Mouse (Mus musculus): ENCODE results near the gene Gucd1. TPM values are rescaled to one million over a fixed set of nuclear protein-coding genes. Genes with fewer than 3 reads are reported as not detected.
"Not testable (repeated sequence)": the region's sequence is repeated elsewhere in the genome, so short reads cannot be mapped to it uniquely, and the experiment has no call there.

Gucd1 gene
- polyA plus RNA-seq, 1 experiment from 2014 or later: 19.4 TPM

- not testable (repeated sequence) for H3K36me3 ChIP-seq (ENCODE audit: control insufficient read depth, insufficient read depth, low read length); H3K4me1 ChIP-seq (ENCODE audit: control insufficient read depth, insufficient read depth, low read length); H3K27ac ChIP-seq (ENCODE audit: low read depth, low read length); H3K9ac ChIP-seq (replicated peaks; ENCODE audit: low read depth, low read length); H3K27me3 ChIP-seq (ENCODE audit: control insufficient read depth, insufficient read depth, low read length); H3K4me3 ChIP-seq (ENCODE audit: low read depth, low read length); H3K4me2 ChIP-seq (ENCODE audit: low read depth, low read length); H3K9me3 ChIP-seq (ENCODE audit: control insufficient read depth, low read length)
- ATAC-seq (ENCODE audit: low read depth): peak; percentile 63; the same call in 1 of the 2 replicates
- 68% methylated on average over 11 of the region's 18 CpGs for WGBS
Observed at GRCm38 (mm10) chr10:75456061-75456831, 61.5 kb downstream of the Gucd1 start.

DNA sequence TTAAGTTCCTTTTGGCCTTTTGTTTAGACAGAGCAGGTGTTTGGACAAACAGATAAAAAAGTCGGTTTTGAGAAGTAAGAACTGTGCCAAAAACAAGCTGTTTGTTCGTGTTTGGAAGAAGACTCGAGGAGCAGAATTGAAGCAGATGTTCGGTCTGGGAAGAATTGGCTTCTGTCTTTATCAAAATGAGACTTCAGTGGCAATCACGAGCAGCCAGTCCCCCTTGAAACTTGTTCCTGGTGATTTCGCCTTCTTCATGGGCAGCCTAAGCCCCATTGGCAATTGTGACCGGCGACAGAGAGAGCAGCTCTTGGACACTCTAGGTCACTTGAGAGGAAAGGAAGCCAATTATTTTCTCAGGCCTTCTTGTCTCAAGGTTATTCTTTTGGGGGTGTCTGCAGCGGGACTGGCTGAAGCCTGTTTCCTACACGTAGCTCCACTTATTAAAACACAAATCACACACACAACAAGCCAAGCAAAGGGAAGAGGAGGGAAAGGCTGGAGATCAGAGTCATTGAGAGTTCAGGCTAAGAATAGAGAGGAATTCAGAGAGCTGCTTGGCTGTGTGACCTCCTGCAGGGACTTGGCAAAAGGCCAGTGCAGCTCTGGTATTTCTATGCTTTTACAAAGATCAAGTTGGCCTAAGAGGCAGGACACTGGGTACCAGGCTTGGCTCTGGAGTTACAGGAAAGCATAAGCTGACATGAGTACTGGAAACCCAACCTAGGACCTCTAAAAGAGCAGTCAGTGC, 66.6 kb downstream of the Gucd1 start:
- no peaks in the 10 kb centered on the region for H3K27me3 ChIP-seq (ENCODE audit: control insufficient read depth, insufficient read depth, low read length)
- H3K4me1 ChIP-seq (ENCODE audit: control insufficient read depth, insufficient read depth, low read length): no peaks in the 10 kb centered on the region
- 0 out of 2 replicates have a peak overlapping the region, but pooled peaks have one; percentile 34 for H3K27ac ChIP-seq (ENCODE audit: low read depth, low read length)
- no peaks in the 10 kb centered on the region for H3K9me3 ChIP-seq (ENCODE audit: control insufficient read depth, low read length)
- H3K4me3 ChIP-seq (ENCODE audit: low read depth, low read length): no peak overlapping the region
- no peak overlapping the region for H3K9ac ChIP-seq (replicated peaks; ENCODE audit: low read depth, low read length)
- no peaks in the 10 kb centered on the region for H3K36me3 ChIP-seq (ENCODE audit: control insufficient read depth, insufficient read depth, low read length)
- ATAC-seq (ENCODE audit: low read depth): peak; percentile 70; the same call in 1 of the 2 replicates
- 35% methylated on average over 10 of the region's 10 CpGs for WGBS
- no peak overlapping the region for H3K4me2 ChIP-seq (ENCODE audit: low read depth, low read length)

DNA sequence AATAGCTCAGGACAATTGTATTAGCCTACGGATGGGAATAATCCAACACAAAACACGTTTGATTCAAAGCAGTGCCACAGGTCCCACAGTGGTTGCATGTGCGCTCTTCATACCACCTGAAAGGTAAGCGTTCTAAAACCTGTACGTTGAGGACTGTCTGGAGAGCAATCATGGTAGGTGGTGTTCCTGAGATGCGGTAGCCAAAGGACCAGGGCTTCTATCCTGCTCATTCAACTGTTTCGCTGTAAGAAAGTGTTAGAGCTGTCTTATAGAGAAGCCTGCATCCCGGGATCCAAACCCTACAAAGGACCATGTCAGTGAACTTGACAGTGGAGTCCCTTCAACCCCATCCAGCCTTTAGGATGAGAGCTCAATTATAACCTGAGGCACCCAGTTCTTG, 67.4 kb downstream of the Gucd1 start:
- no peaks in the 10 kb centered on the region for H3K27me3 ChIP-seq (ENCODE audit: control insufficient read depth, insufficient read depth, low read length)
- WGBS: 90% methylated on average over 8 of the region's 8 CpGs
- no peak overlapping the region for H3K4me2 ChIP-seq (ENCODE audit: low read depth, low read length)
- H3K9me3 ChIP-seq (ENCODE audit: control insufficient read depth, low read length): no peaks in the 10 kb centered on the region
- H3K27ac ChIP-seq (ENCODE audit: low read depth, low read length): no peak overlapping the region
- no peaks in the 10 kb centered on the region for H3K36me3 ChIP-seq (ENCODE audit: control insufficient read depth, insufficient read depth, low read length)
- no peaks in the 10 kb centered on the region for H3K4me1 ChIP-seq (ENCODE audit: control insufficient read depth, insufficient read depth, low read length)
- no peak overlapping the region for H3K9ac ChIP-seq (replicated peaks; ENCODE audit: low read depth, low read length)
- H3K4me3 ChIP-seq (ENCODE audit: low read depth, low read length): no peak overlapping the region
- ATAC-seq (ENCODE audit: low read depth): no peak

DNA sequence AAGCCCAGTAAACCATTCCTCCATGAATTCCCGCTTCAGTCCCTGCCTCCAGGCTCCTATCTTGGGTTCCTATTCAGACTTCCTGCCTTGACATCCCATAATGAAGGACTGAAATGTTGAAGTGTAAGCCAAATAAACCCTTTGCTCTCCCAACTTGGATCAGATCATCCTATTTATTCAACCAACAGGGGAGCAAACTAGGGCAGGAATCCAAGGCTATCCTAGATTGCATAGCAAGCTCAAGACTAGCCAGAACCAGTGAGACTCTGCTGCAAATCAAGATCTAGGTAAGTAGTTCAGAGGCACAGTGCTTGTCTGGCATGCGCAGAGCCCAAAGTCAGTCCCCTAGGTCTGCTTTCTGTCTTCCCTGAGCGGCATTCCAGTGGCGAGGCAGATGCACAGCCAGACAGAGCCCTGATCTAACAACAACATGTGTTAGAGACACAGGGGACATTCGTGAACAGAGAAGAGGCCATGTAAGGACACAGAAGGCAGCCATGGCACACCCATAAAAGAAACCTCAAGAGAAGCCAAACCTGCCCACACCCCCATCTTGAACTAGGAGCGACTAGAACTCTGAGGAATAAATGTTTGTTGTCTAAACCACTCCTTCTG, 68.9 kb downstream of the Gucd1 start:
- Histone ChIP-seq H3K9ac (replicated peaks; ENCODE audit: low read depth, low read length) (no peak overlapping the region), H3K36me3 (ENCODE audit: control insufficient read depth, insufficient read depth, low read length) (no peaks in the 10 kb centered on the region), H3K4me1 (ENCODE audit: control insufficient read depth, insufficient read depth, low read length) (no peaks in the 10 kb centered on the region), H3K9me3 (ENCODE audit: control insufficient read depth, low read length) (no peaks in the 10 kb centered on the region), H3K4me2 (ENCODE audit: low read depth, low read length) (no peak overlapping the region), H3K4me3 (ENCODE audit: low read depth, low read length) (no peak overlapping the region), H3K27me3 (ENCODE audit: control insufficient read depth, insufficient read depth, low read length) (no peaks in the 10 kb centered on the region), H3K27ac (ENCODE audit: low read depth, low read length) (no peak overlapping the region)
- no peak for ATAC-seq (ENCODE audit: low read depth)
- 81% methylated on average over 6 of the region's 6 CpGs for WGBS

DNA sequence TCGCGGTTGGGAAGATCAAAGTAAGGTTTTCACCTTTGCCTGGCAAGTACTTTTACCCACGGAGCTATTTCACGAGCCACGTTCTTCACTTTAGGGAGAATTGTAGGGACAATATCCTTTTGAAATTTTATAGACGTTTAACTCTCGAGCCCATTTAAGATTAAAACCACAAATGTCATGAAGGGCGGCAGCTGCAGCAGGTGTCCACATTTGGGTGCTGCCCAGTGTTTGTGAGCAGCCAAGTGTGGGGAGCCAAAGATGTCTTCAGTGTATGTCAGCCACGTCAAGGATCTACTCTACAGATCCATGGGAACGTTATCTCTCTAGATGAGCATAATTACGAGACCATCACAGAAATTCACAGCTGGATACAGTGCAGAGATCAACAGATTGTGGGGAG, 70.3 kb downstream of the Gucd1 start:
- ATAC-seq (ENCODE audit: low read depth): no peak

DNA sequence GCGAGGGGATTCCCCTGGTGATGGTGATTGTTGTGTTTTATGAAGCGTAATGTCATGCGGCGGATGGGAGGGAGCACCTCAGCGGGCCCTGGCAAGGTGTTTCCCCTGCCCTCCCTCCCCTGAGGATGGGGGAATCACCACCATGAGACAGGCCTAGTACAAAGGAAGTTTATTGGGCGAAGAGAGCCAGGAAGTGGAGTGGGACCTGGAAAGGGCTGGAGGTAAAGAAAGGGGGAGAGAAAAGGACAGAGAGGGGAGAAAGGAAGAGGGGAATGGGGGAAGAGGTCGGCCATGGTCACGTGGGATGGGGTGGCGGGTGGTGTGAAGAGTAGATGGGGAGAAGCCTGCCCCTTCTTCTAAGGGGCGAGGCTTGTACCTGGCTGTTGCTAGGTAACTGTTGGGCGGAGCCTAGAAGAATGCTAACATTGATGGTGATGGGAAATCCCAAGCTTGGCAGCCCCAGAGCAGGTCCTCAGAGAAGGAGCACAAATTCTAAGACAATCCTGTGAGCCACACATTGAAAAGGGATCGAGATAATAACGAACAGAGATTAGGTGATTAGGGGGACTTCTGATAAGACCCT, 71.2 kb downstream of the Gucd1 start:
- Histone ChIP-seq H3K9me3 (ENCODE audit: control insufficient read depth, low read length) (no peaks in the 10 kb centered on the region), H3K36me3 (ENCODE audit: control insufficient read depth, insufficient read depth, low read length) (no peaks in the 10 kb centered on the region), H3K4me3 (ENCODE audit: low read depth, low read length) (no peak overlapping the region), H3K9ac (replicated peaks; ENCODE audit: low read depth, low read length) (no peak overlapping the region), H3K27ac (ENCODE audit: low read depth, low read length) (no peak overlapping the region), H3K4me1 (ENCODE audit: control insufficient read depth, insufficient read depth, low read length) (no peaks in the 10 kb centered on the region), H3K4me2 (ENCODE audit: low read depth, low read length) (no peak overlapping the region), H3K27me3 (ENCODE audit: control insufficient read depth, insufficient read depth, low read length) (no peaks in the 10 kb centered on the region)
- WGBS: 76% methylated on average over 13 of the region's 13 CpGs
- ATAC-seq (ENCODE audit: low read depth): no peak

More for the DNA sequence above, 70.3 kb downstream of the Gucd1 start:
- Histone ChIP-seq H3K9me3 (ENCODE audit: control insufficient read depth, low read length) (no peaks in the 10 kb centered on the region), H3K4me3 (ENCODE audit: low read depth, low read length) (no peak overlapping the region), H3K9ac (replicated peaks; ENCODE audit: low read depth, low read length) (no peak overlapping the region), H3K4me1 (ENCODE audit: control insufficient read depth, insufficient read depth, low read length) (no peaks in the 10 kb centered on the region), H3K27ac (ENCODE audit: low read depth, low read length) (no peak overlapping the region), H3K4me2 (ENCODE audit: low read depth, low read length) (no peak overlapping the region), H3K27me3 (ENCODE audit: control insufficient read depth, insufficient read depth, low read length) (no peaks in the 10 kb centered on the region), H3K36me3 (ENCODE audit: control insufficient read depth, insufficient read depth, low read length) (no peaks in the 10 kb centered on the region)
- WGBS: 79% methylated on average over 11 of the region's 11 CpGs

DNA sequence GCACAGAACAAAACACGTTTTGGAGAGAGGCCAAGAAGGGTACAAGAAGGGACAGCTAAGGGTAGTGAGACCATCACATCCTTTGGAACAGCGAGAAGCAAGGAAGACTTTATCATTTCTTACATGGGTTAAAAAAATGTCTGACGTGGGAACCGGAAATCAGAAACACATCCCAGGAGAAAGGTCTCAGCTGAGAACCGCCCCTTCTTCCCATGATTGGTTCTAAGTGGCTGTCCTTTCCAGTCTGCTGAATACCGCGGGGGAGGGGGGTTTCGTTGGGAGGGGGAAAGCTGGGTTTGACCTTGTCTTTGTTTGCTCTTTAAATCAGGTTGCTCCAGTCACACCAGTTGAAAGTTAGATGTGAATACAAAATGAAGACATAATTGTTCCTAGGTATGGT, 72.7 kb downstream of the Gucd1 start:
- no peak overlapping the region for H3K9ac ChIP-seq (replicated peaks; ENCODE audit: low read depth, low read length)
- no peaks in the 10 kb centered on the region for H3K36me3 ChIP-seq (ENCODE audit: control insufficient read depth, insufficient read depth, low read length)
- no peak for ATAC-seq (ENCODE audit: low read depth)
- H3K4me3 ChIP-seq (ENCODE audit: low read depth, low read length): no peak overlapping the region
- H3K27me3 ChIP-seq (ENCODE audit: control insufficient read depth, insufficient read depth, low read length): no peaks in the 10 kb centered on the region
- H3K4me2 ChIP-seq (ENCODE audit: low read depth, low read length): no peak overlapping the region
- H3K9me3 ChIP-seq (ENCODE audit: control insufficient read depth, low read length): no peaks in the 10 kb centered on the region
- no peak overlapping the region for H3K27ac ChIP-seq (ENCODE audit: low read depth, low read length)
- no peaks in the 10 kb centered on the region for H3K4me1 ChIP-seq (ENCODE audit: control insufficient read depth, insufficient read depth, low read length)
- 68% methylated on average over 8 of the region's 8 CpGs for WGBS

GRCm38 (mm10) chr10:75444111-75444826, 73.5 kb downstream of the Gucd1 start:
- Histone ChIP-seq H3K9ac (replicated peaks; ENCODE audit: low read depth, low read length) (no peak overlapping the region), H3K9me3 (ENCODE audit: control insufficient read depth, low read length) (no peaks in the 10 kb centered on the region), H3K4me3 (ENCODE audit: low read depth, low read length) (no peak overlapping the region), H3K4me1 (ENCODE audit: control insufficient read depth, insufficient read depth, low read length) (no peaks in the 10 kb centered on the region), H3K27ac (ENCODE audit: low read depth, low read length) (no peak overlapping the region), H3K36me3 (ENCODE audit: control insufficient read depth, insufficient read depth, low read length) (no peaks in the 10 kb centered on the region), H3K4me2 (ENCODE audit: low read depth, low read length) (no peak overlapping the region), H3K27me3 (ENCODE audit: control insufficient read depth, insufficient read depth, low read length) (no peaks in the 10 kb centered on the region)
- peak; percentile 35; the same call in 1 of the 2 replicates for ATAC-seq (ENCODE audit: low read depth)
- WGBS: 76% methylated on average over 19 of the region's 19 CpGs

Data from neural tube, embryonic 14.5 days (tissue).